Mouse (Mus musculus): ENCODE measurements at regions not wholly inside any gene's neighbourhood (a gene's known extent, or its start where the extent isn't known, plus 50 kb on each side); places are given as distances from the start of the nearest gene placed in this dataset.
"Not testable (repeated sequence)": the region's sequence is repeated elsewhere in the genome, so short reads cannot be mapped to it uniquely, and the experiment has no call there.

DNA sequence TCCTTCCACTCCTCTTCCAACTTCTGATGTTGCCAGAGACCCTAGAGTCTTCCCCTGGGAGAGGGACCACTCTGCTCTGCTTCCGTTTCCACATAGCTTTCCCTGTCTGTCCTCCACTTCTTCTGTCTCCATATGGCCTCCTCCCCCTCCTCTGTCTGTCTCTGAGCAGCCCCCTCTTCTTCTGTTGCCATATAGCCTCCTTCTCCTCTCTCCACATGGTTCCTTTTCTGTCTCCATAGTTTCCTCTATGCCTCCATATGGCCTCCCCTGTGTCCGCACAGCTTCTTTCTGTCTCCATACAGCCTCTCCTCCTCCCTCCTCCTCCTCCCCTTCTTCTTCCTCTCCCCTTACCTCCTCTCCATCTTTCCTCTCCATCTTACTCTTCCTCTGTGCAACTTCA is 158.5 kb upstream of the Rapgef5 start:
- Histone ChIP-seq H3K27me3 (ENCODE audit: control insufficient read depth, insufficient read depth, low read length) (no peaks in the 10 kb centered on the region), H3K4me3 (ENCODE audit: low read depth, low read length) (no peak overlapping the region), H3K4me1 (ENCODE audit: control insufficient read depth, insufficient read depth, insufficient read length, low read length) (peaks cover 2% of the 10 kb centered on the region; the same call in 1 of the 2 replicates), H3K27ac (ENCODE audit: insufficient read depth, low read depth, low read length) (no peak overlapping the region), H3K36me3 (ENCODE audit: control insufficient read depth, insufficient read depth, low read length) (no peaks in the 10 kb centered on the region)
- no peak for TF ChIP-seq POLR2A (IDR thresholded peaks at IDR 0.05; ENCODE audit: low read depth, low read length)
- no peak for TF ChIP-seq CTCF (IDR thresholded peaks at IDR 0.05; ENCODE audit: extremely low read depth, insufficient read length, insufficient replicate concordance, low read depth, low read length)
- 91% methylated on average over 2 of the region's 2 CpGs for WGBS

DNA sequence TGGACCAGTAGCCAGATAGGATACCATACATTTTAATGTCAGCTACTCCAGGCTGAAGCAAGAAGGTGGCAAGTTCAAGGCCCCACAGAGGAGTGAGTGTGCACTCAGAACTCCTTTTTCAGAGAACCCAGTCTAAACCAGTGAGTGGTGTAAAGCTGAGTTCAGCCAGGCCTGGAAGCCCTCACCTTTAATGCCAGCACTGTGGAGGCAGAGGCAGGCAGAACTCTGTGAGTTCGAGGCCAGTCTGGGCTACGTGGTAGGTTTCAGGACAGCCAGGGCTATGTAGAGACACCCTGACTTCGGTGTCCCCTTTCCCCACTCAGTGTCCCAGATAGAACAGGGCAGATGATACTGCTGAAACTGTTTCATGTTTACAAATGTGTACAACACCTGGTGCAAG is 157.4 kb upstream of the Rapgef5 start:
- TF ChIP-seq CTCF (IDR thresholded peaks at IDR 0.05; ENCODE audit: extremely low read depth, insufficient read length, insufficient replicate concordance, low read depth, low read length) (no peak), POLR2A (IDR thresholded peaks at IDR 0.05; ENCODE audit: low read depth, low read length) (no peak)
- H3K27me3 ChIP-seq (ENCODE audit: control insufficient read depth, insufficient read depth, low read length) = no peaks in the 10 kb centered on the region
- H3K4me3 ChIP-seq (ENCODE audit: low read depth, low read length) = no peak overlapping the region
- peaks cover 2% of the 10 kb centered on the region; the same call in 1 of the 2 replicates for H3K4me1 ChIP-seq (ENCODE audit: control insufficient read depth, insufficient read depth, insufficient read length, low read length)
- 89% methylated on average over 3 of the region's 3 CpGs for WGBS
- H3K36me3 ChIP-seq (ENCODE audit: control insufficient read depth, insufficient read depth, low read length) = no peaks in the 10 kb centered on the region
- no peak overlapping the region for H3K27ac ChIP-seq (ENCODE audit: insufficient read depth, low read depth, low read length)

DNA sequence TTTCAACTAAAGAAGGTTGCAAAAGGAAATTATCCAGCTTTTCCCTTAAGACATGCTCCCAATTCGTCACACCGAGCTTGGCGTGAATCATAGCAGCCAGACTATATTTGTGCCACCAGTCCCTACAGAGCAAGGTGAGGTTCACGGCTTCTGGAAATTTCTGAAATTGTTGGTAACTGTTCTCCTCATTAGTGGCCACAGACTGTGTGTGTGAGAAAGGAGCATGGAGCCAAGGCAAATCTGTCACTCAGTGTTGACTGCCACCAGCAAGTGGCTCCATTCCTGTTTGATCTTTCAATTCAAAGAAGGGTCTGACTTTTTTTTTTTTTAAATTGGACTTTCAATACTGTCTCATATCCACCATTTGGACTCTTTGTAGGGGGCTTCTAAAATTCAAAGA is 156.1 kb upstream of the Rapgef5 start:
- Histone ChIP-seq H3K27ac (ENCODE audit: insufficient read depth, low read depth, low read length) (no peak overlapping the region), H3K4me3 (ENCODE audit: low read depth, low read length) (no peak overlapping the region), H3K36me3 (ENCODE audit: control insufficient read depth, insufficient read depth, low read length) (no peaks in the 10 kb centered on the region), H3K4me1 (ENCODE audit: control insufficient read depth, insufficient read depth, insufficient read length, low read length) (peaks cover 2% of the 10 kb centered on the region; the same call in 1 of the 2 replicates), H3K27me3 (ENCODE audit: control insufficient read depth, insufficient read depth, low read length) (no peaks in the 10 kb centered on the region)
- TF ChIP-seq POLR2A (IDR thresholded peaks at IDR 0.05; ENCODE audit: low read depth, low read length) (no peak), CTCF (IDR thresholded peaks at IDR 0.05; ENCODE audit: extremely low read depth, insufficient read length, insufficient replicate concordance, low read depth, low read length) (no peak)
- 68% methylated on average over 4 of the region's 4 CpGs for WGBS

DNA sequence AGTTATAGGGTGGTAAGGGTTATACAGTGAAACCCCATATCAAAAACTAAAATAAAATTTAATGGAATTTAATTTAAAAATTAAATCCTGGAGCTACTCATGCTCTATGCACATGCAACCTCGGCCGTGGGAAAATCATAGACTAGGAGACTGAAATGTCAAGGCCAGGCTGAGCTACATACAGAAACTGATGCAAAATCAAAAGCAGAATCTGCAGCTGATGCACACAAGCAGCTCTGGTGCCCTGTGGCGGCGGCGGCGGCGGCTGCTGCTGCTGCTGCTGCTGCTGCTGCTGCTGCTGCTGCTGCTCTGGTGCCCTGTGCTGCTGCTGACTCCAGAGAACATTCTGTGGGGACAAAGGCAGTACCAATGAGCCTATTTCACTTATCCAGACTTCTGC is 154.5 kb upstream of the Rapgef5 start:
- H3K4me3 ChIP-seq (ENCODE audit: low read depth, low read length) = no peak overlapping the region
- no peaks in the 10 kb centered on the region for H3K27me3 ChIP-seq (ENCODE audit: control insufficient read depth, insufficient read depth, low read length)
- no peaks in the 10 kb centered on the region for H3K36me3 ChIP-seq (ENCODE audit: control insufficient read depth, insufficient read depth, low read length)
- TF ChIP-seq CTCF (IDR thresholded peaks at IDR 0.05; ENCODE audit: extremely low read depth, insufficient read length, insufficient replicate concordance, low read depth, low read length) (no peak), POLR2A (IDR thresholded peaks at IDR 0.05; ENCODE audit: low read depth, low read length) (no peak)
- H3K4me1 ChIP-seq (ENCODE audit: control insufficient read depth, insufficient read depth, insufficient read length, low read length) = peaks cover 2% of the 10 kb centered on the region; the same call in 1 of the 2 replicates
- 95% methylated on average over 7 of the region's 7 CpGs for WGBS
- no peak overlapping the region for H3K27ac ChIP-seq (ENCODE audit: insufficient read depth, low read depth, low read length)

DNA sequence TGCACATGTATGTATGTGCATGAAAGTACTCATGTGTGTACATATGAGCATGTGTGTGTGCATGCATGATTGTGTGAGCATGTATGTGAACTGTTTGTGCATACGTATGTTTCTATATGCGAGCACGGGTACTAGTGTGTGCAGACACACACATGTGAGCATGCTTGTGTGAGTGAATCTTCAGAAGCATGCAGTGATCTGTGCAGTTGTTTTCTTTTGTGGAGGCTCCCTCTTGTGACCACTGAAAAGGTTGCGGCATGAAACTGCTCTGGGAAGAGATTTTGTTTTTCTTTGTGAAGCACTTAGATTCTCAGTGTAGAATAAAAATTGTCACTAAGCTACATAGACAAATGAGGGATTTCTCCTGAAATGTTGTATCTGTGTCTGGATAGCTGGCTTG is 152.8 kb upstream of the Rapgef5 start:
- not testable (repeated sequence) for H3K4me1 ChIP-seq (ENCODE audit: control insufficient read depth, insufficient read depth, insufficient read length, low read length); H3K4me3 ChIP-seq (ENCODE audit: low read depth, low read length); H3K27me3 ChIP-seq (ENCODE audit: control insufficient read depth, insufficient read depth, low read length); H3K36me3 ChIP-seq (ENCODE audit: control insufficient read depth, insufficient read depth, low read length); H3K27ac ChIP-seq (ENCODE audit: insufficient read depth, low read depth, low read length)
- WGBS = 73% methylated on average over 4 of the region's 4 CpGs

DNA sequence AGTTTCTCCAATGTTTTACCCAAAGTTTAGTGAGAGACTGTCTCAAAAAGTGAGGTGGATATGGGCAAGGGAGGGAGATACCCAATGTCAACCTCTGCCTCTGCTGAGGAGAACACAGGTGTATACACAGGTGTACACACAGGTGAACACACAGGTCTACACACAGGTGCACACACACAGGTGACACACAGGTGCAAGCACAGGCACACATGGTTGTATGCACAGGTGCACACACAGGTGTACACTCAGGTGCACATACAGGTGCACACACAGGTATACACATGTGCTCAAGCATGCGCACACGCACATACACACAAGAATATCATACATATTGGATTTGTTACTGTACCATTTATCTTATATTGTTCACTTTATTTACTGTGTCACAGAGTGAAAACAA is 151.1 kb upstream of the Rapgef5 start:
- Histone ChIP-seq H3K4me3 (ENCODE audit: low read depth, low read length) (no peak overlapping the region), H3K27ac (ENCODE audit: insufficient read depth, low read depth, low read length) (no peak overlapping the region), H3K4me1 (ENCODE audit: control insufficient read depth, insufficient read depth, insufficient read length, low read length) (peaks cover 2% of the 10 kb centered on the region; the same call in 1 of the 2 replicates), H3K27me3 (ENCODE audit: control insufficient read depth, insufficient read depth, low read length) (no peaks in the 10 kb centered on the region), H3K36me3 (ENCODE audit: control insufficient read depth, insufficient read depth, low read length) (no peaks in the 10 kb centered on the region)
- 99% methylated on average over 2 of the region's 2 CpGs for WGBS
- TF ChIP-seq POLR2A (IDR thresholded peaks at IDR 0.05; ENCODE audit: low read depth, low read length) (no peak), CTCF (IDR thresholded peaks at IDR 0.05; ENCODE audit: extremely low read depth, insufficient read length, insufficient replicate concordance, low read depth, low read length) (no peak)

DNA sequence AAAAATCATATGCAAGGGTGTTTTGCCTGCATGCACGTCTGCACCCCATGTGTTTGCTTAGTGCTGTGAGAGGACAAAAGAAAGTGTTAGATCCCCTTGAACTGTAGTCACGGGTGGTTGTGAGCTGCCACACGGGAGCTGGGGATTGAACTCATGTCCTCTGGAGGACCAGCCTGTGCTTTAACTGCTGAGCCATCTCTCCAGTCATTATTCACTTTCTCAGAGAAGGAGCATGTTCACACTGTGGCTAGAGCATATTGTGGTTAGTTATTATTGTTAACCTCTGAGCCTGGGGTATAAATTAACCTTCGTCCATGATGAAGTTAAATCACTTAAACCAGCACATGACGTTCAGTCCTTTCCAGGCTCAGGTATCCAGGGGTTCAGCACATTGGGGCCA is 150.4 kb upstream of the Rapgef5 start:
- H3K27ac ChIP-seq (ENCODE audit: insufficient read depth, low read depth, low read length) = no peak overlapping the region
- TF ChIP-seq CTCF (IDR thresholded peaks at IDR 0.05; ENCODE audit: extremely low read depth, insufficient read length, insufficient replicate concordance, low read depth, low read length) (no peak), POLR2A (IDR thresholded peaks at IDR 0.05; ENCODE audit: low read depth, low read length) (no peak)
- no peaks in the 10 kb centered on the region for H3K27me3 ChIP-seq (ENCODE audit: control insufficient read depth, insufficient read depth, low read length)
- peaks cover under 1% of the 10 kb centered on the region; the same call in 1 of the 2 replicates for H3K4me1 ChIP-seq (ENCODE audit: control insufficient read depth, insufficient read depth, insufficient read length, low read length)
- no peak overlapping the region for H3K4me3 ChIP-seq (ENCODE audit: low read depth, low read length)
- WGBS = 51% methylated on average over 5 of the region's 5 CpGs
- no peaks in the 10 kb centered on the region for H3K36me3 ChIP-seq (ENCODE audit: control insufficient read depth, insufficient read depth, low read length)
